Mouse (Mus musculus) lung, adult 10 weeks (tissue): ENCODE measurements around the gene Apoe. TPM values are rescaled to one million over a fixed set of nuclear protein-coding genes. Genes with fewer than 3 reads are reported as not detected.

Experiments
- polyA plus RNA-seq: library from polyadenylated mRNA; stranded (reverse); fragments of 350-450 nt; fragmentation: Illumina TruSeq; extraction: RNeasy Lipid Tissue Mini Kit (QIAGEN cat#74804); gene quantifications from one replicate; pipeline ENCODE4 v1.2.3, GENCODE M21; 2014; ENCODE audit warnings: low read depth, low replicate concordance; ENCODE audit not compliant: insufficient read depth

Apoe gene
- 1,026 TPM for polyA plus RNA-seq

DNA sequence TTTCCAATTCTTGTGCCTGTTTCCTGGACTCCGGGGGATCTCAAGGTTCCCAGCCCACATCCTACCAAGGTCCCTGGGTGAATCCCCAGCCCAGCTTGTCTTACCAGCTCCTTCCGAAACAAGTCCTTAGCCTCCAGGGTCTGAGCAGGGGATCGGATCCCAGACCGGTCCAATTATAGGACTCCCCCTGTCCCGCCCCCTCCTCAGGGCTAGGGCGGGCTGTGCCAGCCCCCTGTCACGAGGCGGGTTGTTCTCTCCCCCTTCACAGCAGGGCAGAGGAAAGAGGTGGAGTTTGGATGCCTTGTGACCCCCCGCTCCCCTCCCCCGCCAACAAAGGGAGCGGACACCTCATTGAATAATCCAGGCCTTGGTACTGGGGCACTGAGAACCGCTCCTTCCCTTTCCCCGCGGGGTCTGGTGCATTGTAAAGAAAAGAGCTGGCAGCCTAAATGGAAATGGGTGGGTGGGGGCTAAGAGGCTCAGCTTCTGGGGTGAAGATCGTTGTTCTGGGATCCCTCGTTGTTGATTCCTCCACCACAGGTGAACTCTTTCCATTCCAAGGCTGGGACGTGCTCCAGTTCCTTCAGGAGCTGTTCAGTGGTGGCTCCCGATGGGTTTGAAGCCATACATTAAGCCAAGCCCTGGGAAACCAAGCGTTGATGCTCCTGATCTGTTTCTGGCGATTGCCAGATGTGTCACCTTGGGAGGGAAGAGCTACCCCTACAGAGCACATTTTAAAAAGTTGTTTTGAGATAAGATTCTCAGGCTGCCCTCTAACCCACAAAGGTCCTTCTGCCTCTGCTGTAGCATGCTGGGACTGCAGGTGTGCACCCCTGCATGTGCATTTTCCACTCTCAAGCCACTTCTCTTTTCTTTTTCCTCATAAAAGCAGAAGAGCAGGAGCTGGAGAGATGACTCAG is at the start of gene Apoe:
Gene Apoe, minus strand, starts transcription at position 282 of the 920 bp plus-strand sequence.

DNA sequence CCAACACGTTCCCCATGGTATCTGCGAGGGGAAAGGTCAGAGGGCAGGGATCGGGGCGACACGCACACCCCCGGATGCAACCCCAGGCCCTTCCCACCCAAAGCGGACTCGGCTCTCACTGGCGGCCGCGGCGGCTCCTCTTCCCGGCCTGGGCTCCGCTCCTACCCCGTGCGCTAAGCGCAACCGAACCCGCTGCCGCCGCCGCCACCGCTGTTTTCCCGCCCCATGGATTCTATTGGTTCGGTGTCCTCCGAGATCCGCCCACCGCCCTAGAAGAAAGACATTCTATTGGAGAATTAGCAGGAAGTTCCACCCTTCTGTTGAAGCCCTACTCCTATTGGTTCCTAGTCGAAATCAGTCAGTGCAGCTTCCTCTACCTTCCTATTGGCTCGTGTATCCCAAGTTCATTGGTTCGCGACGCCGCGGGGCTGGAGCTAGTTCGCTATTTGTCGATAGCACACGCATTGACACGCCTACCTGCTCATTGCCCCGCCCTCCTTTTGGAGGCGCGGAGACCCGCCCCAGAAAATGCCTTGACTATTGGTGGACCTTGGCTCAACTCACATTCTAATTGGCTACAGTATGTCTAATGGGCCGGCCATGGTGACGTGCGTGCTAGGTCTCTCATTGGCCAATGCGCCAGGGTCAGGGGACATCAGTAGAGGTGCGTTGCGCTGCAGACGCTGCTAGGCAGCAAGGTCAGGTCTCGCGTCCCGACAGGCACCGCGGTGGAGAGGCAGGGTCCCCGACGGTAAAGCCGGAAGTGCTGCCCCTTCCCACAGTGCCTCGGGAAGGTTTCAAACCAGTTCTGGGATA is 16.5 kb upstream of the Apoe start, which contains the start of gene Tomm40:
Gene Tomm40, minus strand, starts transcription at position 200 of the 816 bp plus-strand sequence.

DNA sequence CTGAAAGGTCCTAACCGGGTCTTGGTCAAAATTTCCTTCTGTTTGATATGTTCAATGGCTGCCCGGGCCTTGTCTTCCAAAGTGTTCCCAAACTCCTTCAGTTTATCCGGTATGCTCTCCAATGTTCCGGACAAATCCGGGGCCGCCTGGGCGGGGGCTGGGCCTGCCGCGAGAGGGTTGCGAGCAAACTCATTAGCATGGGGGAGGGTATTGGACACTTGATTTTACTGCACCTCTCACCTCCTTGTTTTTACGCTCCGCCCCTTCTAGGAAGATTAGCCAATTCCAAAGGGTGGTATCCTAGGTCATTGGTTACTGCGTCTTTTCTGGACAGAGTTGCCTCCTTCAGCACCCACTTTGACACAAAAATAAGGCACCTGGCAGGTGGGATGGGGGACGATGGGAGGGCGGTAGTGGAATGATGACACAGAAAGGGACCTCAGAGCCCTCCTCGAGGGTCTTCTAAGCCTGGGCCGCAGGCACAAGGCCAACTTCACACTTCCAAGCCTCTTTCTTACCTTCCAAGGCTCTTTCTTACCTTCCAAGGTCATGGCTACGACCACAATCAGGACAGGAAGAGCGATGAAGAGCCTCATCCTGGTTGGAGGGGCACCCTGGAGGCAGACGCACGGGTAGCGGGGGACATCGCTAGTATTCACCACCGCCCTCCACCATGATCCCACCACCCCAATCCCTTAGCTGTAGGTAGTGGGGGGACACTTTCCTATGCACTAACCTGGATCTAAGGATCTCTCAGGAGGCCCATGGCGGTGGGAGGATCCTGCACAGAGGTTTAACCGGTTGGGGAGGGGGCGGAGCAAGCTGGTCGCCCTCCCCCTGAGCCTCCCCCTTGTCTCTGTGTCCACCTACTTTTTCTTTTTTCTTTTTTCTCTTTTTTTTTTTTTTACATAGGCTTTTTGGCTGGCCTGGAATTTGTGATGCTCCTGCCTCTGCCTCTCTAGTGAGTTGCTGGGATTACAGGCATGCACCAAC is 6.8 kb downstream of the Apoe start, which contains the start of gene Apoc1:
Gene Apoc1, minus strand, starts transcription at position 788 of the 993 bp plus-strand sequence.

DNA sequence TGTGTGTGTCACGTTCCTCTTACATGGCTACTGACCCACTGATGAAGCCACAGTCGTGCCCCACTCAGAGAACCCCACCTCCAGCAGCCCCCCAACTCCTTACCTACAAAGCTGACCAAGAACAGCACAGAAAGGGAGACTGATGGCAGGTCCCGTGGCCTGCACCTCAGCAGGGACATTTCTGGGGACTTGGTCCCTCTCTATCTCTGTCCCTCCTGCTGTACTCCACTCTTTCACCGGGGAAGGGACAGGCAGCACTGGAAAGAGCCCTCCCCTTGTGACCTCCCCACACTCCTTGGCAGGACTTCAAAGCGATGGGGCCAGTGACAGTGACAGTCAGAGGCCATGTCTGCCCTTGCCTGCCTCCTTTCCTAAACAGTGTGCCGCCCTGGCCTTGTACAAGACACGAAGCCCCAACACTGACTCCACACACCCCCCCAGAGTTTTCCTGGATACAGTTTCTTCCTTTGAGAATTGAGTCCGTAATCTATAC is 17.7 kb downstream of the Apoe start, which contains the start of the genes Gm44805 and Apoc4:
Gene Gm44805, minus strand, starts transcription at position 222 of the 493 bp plus-strand sequence.
Gene Apoc4, minus strand, starts transcription at position 278 of the 493 bp plus-strand sequence.

DNA sequence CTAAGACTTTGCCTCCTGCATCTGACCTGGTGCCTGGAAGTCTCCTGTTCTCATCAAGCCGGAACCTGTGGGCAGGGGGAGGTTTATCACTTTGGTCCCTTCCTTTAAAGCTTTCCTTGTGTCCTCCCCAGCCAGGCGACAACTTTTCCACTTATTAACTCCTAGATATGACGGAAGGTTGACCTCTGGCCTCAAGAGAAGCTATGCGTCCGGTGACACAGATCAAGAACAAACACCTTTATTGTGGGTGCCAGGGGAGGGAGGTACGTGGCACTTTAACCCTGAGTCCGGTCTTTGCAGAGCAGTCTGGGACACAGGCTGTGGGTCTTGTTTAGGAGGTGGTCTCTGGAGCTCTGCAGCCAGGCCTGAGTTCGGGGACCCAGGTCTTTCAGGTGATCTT is 21.1 kb downstream of the Apoe start, which contains the start of gene Apoc2:
Gene Apoc2, minus strand, starts transcription at position 70 of the 400 bp plus-strand sequence.

DNA sequence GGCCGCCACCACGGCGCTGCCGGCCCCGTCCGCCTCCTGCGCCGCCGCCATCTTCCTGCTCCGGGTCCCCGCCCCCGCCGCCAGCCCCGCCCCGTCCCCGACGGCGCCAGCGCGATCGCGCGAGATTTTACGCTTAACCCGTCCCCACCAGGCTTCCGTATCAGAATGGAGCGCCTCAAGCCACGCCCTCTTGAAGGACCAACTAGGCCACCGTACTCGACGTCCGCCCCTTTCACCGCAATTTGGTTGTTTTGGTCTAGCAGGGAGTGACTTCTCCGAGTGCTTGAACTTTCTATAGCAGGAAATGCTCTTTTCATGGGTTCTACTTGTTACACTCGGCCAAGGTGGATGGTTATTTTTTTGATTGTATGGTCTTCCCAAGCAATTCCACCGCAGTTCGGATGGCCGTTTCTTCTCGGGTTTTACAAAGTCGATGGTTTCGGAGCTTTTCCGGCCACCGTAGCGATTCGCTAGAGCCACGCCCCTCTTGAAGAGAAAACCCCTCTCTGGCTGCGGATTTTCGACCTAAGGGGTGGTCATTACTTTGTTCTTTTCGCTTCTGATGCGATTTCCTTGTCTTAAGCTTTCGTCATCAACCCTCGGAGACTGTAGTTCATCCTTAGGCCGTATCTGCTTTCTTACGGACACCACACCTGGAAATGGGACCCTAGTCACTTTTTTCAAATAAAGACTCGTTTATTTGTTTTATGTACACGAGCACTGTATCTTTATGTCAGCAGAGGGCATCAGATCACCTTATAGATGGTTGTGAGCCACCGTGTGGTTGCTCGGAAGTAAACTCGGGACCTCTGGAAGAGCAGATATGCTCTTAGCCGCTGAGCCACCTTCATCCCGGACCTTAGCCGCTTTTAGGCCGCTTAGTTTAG is 33.8 kb downstream of the Apoe start, which contains the start of gene Clptm1:
Gene Clptm1, minus strand, starts transcription at position 79 of the 887 bp plus-strand sequence.

Other genes starting within 250 kb of the Apoe start
- gene Mark4, start 240.4 kb downstream of the Apoe start, polyA plus RNA-seq, result 9.0 TPM
- gene Exoc3l2, start 235.9 kb downstream of the Apoe start, polyA plus RNA-seq, result 1.3 TPM
- 6.7 TPM for gene Bloc1s3, start 190.8 kb downstream of the Apoe start, polyA plus RNA-seq
- 58.3 TPM for gene Trappc6a, start 190.8 kb downstream of the Apoe start, polyA plus RNA-seq
- 0.13 TPM for gene Nkpd1, start 181.3 kb downstream of the Apoe start, polyA plus RNA-seq
- gene Ppp1r37, start 136.1 kb downstream of the Apoe start, polyA plus RNA-seq, result 50.4 TPM
- 1.9 TPM for gene Zfp296, start 121.9 kb downstream of the Apoe start, polyA plus RNA-seq
- 93.3 TPM for gene Gemin7, start 121.6 kb downstream of the Apoe start, polyA plus RNA-seq
- 17.3 TPM for gene Clasrp, start 94.7 kb downstream of the Apoe start, polyA plus RNA-seq
- gene Relb, start 69.8 kb downstream of the Apoe start, polyA plus RNA-seq, result 13.0 TPM
- gene Clptm1, start 34.2 kb downstream of the Apoe start, polyA plus RNA-seq, result 45.0 TPM
- 10.3 TPM for gene Apoc2, start 21.2 kb downstream of the Apoe start, polyA plus RNA-seq
- gene Gm44805, start 17.8 kb downstream of the Apoe start, polyA plus RNA-seq, result not detected
- gene Apoc4, start 17.7 kb downstream of the Apoe start, polyA plus RNA-seq, result not detected
- gene Apoc1, start 6.5 kb downstream of the Apoe start, polyA plus RNA-seq, result 122 TPM
- gene Tomm40, start 16.2 kb upstream of the Apoe start, polyA plus RNA-seq, result 28.0 TPM
- 39.0 TPM for gene Nectin2, start 51.3 kb upstream of the Apoe start, polyA plus RNA-seq
- gene Bcam, start 71.8 kb upstream of the Apoe start, polyA plus RNA-seq, result 298 TPM
- 9.7 TPM for gene Cblc, start 97.6 kb upstream of the Apoe start, polyA plus RNA-seq
- gene Bcl3, start 123.6 kb upstream of the Apoe start, polyA plus RNA-seq, result 15.6 TPM
- not detected for gene Gm19345, start 152.8 kb upstream of the Apoe start, polyA plus RNA-seq
- 0.27 TPM for gene Ceacam16, start 162.1 kb upstream of the Apoe start, polyA plus RNA-seq
- gene Ceacam19, start 188.8 kb upstream of the Apoe start, polyA plus RNA-seq, result 0.07 TPM
- gene Pvr, start 222.0 kb upstream of the Apoe start, polyA plus RNA-seq, result 17.0 TPM